Mouse (Mus musculus) MEL (cell line): ENCODE results near the gene Ttc39d.
"Not testable (repeated sequence)": the region's sequence is repeated elsewhere in the genome, so short reads cannot be mapped to it uniquely, and the experiment has no call there.

Source experiments
- CTCF ChIP-seq, 3 experiments: IDR thresholded peaks in 2 of 3; conservative IDR thresholded peaks in 1 of 3; 2 replicates each; pipeline ENCODE4 v1.5.1; 2011 to 2012; ENCODE audit warnings: low read length in 3 of 3, low read depth in 2 of 3, mild to moderate bottlenecking in 2 of 3, improper control_type of control experiment in 1 of 3, inconsistent platforms in 1 of 3, mixed read lengths in 1 of 3, moderate library complexity in 1 of 3; ENCODE audit not compliant: control insufficient read depth in 1 of 3, insufficient read depth in 1 of 3, poor library complexity in 1 of 3, severe bottlenecking in 1 of 3
- GABPA ChIP-seq: IDR thresholded peaks from 2 replicates; pipeline ENCODE4 v1.6.1; 2012; ENCODE audit warnings: low read depth, mild to moderate bottlenecking, inconsistent platforms, low read length, improper control_type of control experiment, moderate library complexity
- POLR2A ChIP-seq, 2 experiments: IDR thresholded peaks; 2 replicates each; pipeline ENCODE4 v1.6.1; 2011 to 2012; ENCODE audit warnings: low read length in 2 of 2, mild to moderate bottlenecking in 2 of 2, control low read depth in 1 of 2, improper control_type of control experiment in 1 of 2, low read depth in 1 of 2, moderate library complexity in 1 of 2; ENCODE audit not compliant: control insufficient read depth in 1 of 2, insufficient read depth in 1 of 2, poor library complexity in 1 of 2
- ZC3H11A ChIP-seq: IDR thresholded peaks from 2 replicates; pipeline ENCODE4 v1.6.1; 2012; ENCODE audit warnings: low read depth, mild to moderate bottlenecking, inconsistent platforms, low read length, improper control_type of control experiment

- TF ChIP-seq ZC3H11A; CTCF (IDR thresholded peaks at IDR 0.05 in 2 of 3, conservative IDR thresholded peaks at IDR 0.05 in 1 of 3; ENCODE audit: control insufficient read depth in 1 of 3, insufficient read depth in 1 of 3, low read depth in 2 of 3, low read length in 3 of 3, poor library complexity in 1 of 3, severe bottlenecking in 1 of 3); POLR2A (IDR thresholded peaks at IDR 0.05; ENCODE audit: control insufficient read depth in 1 of 2, insufficient read depth in 1 of 2, low read depth in 1 of 2, low read length in 2 of 2, poor library complexity in 1 of 2); GABPA: not testable (repeated sequence)
These were observed 6.7 kb downstream of the Ttc39d start for GRCm38 (mm10) chr17:80213998-80214397.
